Mouse (Mus musculus): ENCODE data around the gene Dtx2. TPM values are rescaled to one million over a fixed set of nuclear protein-coding genes. Genes with fewer than 3 reads are reported as not detected.

Dtx2 gene
- 26.7 and 28.3 TPM in 2 replicates for total RNA-seq (2012; rRNA removed)

DNA sequence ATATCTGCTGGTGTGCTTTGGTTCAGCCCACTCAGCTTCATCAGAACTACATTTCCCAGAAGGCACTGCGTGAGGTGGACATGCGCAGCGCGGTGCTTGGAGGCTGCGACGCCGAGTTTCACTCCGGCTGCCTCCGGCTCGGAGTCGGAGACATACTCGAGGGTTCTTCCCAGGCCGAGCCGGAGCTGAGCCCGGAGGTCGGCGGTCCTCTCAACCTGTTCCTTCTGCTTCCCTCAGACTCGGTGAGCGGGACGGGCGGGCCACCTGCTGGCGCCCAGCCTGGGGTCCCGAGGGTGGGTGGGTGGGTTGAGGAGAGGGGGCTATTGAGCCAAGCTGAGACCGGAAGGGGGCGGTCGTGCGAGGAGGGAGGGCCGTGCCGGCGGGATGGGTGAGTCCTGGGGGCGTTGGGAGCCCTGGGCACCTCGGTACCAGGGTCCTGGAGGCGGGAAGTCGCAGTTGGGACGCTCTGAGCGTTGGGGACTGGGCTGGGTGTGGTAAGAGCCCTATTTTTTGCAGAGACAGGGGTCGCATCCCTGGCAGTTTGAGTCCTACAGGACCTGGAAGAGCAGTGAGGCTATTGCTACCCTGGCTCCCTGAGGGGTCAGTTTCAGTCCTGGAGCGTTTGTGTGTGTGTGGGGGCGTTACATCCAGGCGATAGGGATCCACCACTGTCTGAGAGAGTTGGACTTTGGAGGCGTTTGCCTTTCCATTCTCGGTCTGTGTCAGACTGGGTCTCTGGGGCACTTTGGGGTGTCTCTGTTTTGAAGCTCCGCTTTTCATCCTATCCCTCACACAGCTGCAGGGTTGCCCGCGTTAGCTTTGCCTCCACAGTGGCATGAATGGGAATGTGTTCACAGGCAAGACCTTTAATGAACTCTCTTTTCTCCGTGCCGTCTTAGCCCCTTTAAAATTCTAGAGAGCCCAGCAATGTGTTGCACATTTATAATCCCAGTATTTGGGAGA lies at the start of gene Dtx2:
TSS of gene Dtx2 (plus strand) at position 76 of the 963 bp plus-strand sequence.
- Histone ChIP-seq H3K27ac (ENCODE audit: insufficient read depth, low read depth, low read length, poor library complexity, severe bottlenecking) (peak within 1 kb of the TSS; percentile 60; the same call in 1 of the 2 replicates), H3K9me3 (ENCODE audit: control insufficient read depth, insufficient read depth, low read depth, low read length) (no peaks in the 10 kb centered on the region), H3K4me1 (ENCODE audit: control insufficient read depth in 2 of 2, insufficient read depth in 2 of 2, low read length in 2 of 2, poor library complexity in 1 of 2) (peaks cover 0 to 6% of the 10 kb centered on the region in 2 experiments; a peak in 1 of 4 replicates), H3K9ac (ENCODE audit: insufficient read depth, low read depth, low read length, poor library complexity, severe bottlenecking) (peak within 1 kb of the TSS; percentile 84), H3K4me3 (ENCODE audit: insufficient read depth in 1 of 2, low read depth in 1 of 2, low read length in 2 of 2, poor library complexity in 1 of 2, severe bottlenecking in 1 of 2) (peak within 1 kb of the TSS; percentile 74 to 79), H3K36me3 (ENCODE audit: control insufficient read depth, insufficient read depth, low read length, poor library complexity, severe bottlenecking) (peaks cover 10% of the 10 kb centered on the region; the same call in 1 of the 2 replicates)
- DNase-seq (ENCODE audit: low read depth, low spot score): peak; percentile 75
- in situ Hi-C loops (cut with MboI; ENCODE audit: low sequenced_read_pairs in 2 of 2, unreplicated experiment in 2 of 2): no loop called here
- TF ChIP-seq HCFC1 (IDR thresholded peaks at IDR 0.05; ENCODE audit: borderline replicate concordance, insufficient read depth, low read length) (peak; percentile 98), CHD2 (IDR thresholded peaks at IDR 0.05; ENCODE audit: low read depth, low read length) (no peak)

DNA sequence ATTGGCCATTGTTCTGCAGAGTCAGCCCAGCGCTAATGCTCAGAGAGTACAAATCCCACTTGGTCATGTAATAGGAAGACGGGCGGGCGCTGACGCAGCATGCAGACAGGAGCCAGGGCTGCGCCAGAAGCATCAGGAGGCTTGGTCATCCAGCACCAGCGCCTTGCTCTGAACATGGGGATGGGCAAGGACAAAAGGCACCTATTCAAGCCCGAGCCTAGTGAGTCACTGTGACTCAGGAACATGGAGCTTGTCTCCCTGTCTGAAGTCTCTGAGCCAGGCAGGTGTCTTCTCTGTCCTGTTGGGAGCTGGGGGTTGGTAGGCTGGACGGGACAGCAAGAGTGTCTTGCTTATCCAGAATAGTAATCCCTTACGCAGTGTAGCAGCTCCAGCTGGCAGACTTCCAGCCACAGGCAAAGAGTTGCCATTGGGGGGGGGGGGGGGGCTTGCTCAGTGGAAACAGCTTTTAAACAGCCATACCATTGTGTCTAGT lies 48.6 kb upstream of the Dtx2 start:
- Histone ChIP-seq H3K27ac (ENCODE audit: insufficient read depth, low read depth, low read length, poor library complexity, severe bottlenecking) (peak overlapping the region; percentile 48; the same call in 1 of the 2 replicates), H3K4me3 (ENCODE audit: insufficient read depth in 1 of 2, low read depth in 1 of 2, low read length in 2 of 2, poor library complexity in 1 of 2, severe bottlenecking in 1 of 2) (no peak overlapping the region)
- TF ChIP-seq MAFK (IDR thresholded peaks at IDR 0.05; ENCODE audit: insufficient read depth, low read depth, low read length): peak; percentile 52; the same call in 1 of the 2 replicates
- TF ChIP-seq ZNF384 (IDR thresholded peaks at IDR 0.05; ENCODE audit: low read depth, low read length): no peak

DNA sequence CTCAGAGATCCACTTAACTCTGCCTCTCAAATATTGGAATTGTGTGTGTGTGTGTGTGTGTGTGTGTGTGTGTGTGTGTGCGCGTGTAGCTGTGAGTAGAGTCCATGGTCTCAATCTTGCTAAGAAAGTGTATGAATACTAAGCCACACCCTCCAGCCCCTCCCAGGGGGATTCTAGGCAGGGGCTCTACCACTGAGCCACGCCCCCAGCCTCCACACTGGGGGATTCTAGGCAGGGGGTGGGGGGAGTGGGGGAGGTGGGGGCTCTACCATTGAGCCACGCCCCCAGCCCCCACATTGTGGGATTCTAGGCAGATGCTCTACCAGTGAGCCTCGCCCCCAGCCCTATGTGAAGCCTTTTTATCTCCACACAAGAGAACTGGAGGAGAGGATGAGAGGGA lies 48.0 kb upstream of the Dtx2 start:
- in situ Hi-C loops (cut with MboI; ENCODE audit: low sequenced_read_pairs in 2 of 2, unreplicated experiment in 2 of 2): no loop called here
- TF ChIP-seq ZC3H11A (IDR thresholded peaks at IDR 0.05; ENCODE audit: borderline replicate concordance, low read depth, low read length): no peak
- no peak for TF ChIP-seq CHD2 (IDR thresholded peaks at IDR 0.05; ENCODE audit: low read depth, low read length)
- no peak for TF ChIP-seq HCFC1 (IDR thresholded peaks at IDR 0.05; ENCODE audit: borderline replicate concordance, insufficient read depth, low read length)
- Histone ChIP-seq H3K9ac (ENCODE audit: insufficient read depth, low read depth, low read length, poor library complexity, severe bottlenecking) (0 out of 2 replicates have a peak overlapping the region, but pooled peaks have one; percentile 2), H3K4me3 (ENCODE audit: insufficient read depth in 1 of 2, low read depth in 1 of 2, low read length in 2 of 2, poor library complexity in 1 of 2, severe bottlenecking in 1 of 2) (0 out of 4 replicates have a peak overlapping the region, but pooled peaks of 1 of the 2 experiments have one; percentile 9), H3K4me1 (ENCODE audit: control insufficient read depth in 2 of 2, insufficient read depth in 2 of 2, low read length in 2 of 2, poor library complexity in 1 of 2) (peaks cover 0 to 18% of the 10 kb centered on the region in 2 experiments; a peak in 2 of 4 replicates), H3K36me3 (ENCODE audit: control insufficient read depth, insufficient read depth, low read length, poor library complexity, severe bottlenecking) (no peaks in the 10 kb centered on the region), H3K27ac (ENCODE audit: insufficient read depth, low read depth, low read length, poor library complexity, severe bottlenecking) (peak overlapping the region; percentile 48; the same call in 1 of the 2 replicates), H3K9me3 (ENCODE audit: control insufficient read depth, insufficient read depth, low read depth, low read length) (no peaks in the 10 kb centered on the region)
- DNase-seq (ENCODE audit: low read depth, low spot score): no peak

More for the DNA sequence above, 48.6 kb upstream of the Dtx2 start:
- H3K9me3 ChIP-seq (ENCODE audit: control insufficient read depth, insufficient read depth, low read depth, low read length): no peaks in the 10 kb centered on the region
- H3K36me3 ChIP-seq (ENCODE audit: control insufficient read depth, insufficient read depth, low read length, poor library complexity, severe bottlenecking): no peaks in the 10 kb centered on the region
- H3K9ac ChIP-seq (ENCODE audit: insufficient read depth, low read depth, low read length, poor library complexity, severe bottlenecking): no peak overlapping the region; the same call in 1 of the 2 replicates
- in situ Hi-C loops (cut with MboI; ENCODE audit: low sequenced_read_pairs in 2 of 2, unreplicated experiment in 2 of 2): no loop called here
- peaks cover 0 to 18% of the 10 kb centered on the region in 2 experiments; a peak in 2 of 4 replicates for H3K4me1 ChIP-seq (ENCODE audit: control insufficient read depth in 2 of 2, insufficient read depth in 2 of 2, low read length in 2 of 2, poor library complexity in 1 of 2)
- DNase-seq (ENCODE audit: low read depth, low spot score): no peak

DNA sequence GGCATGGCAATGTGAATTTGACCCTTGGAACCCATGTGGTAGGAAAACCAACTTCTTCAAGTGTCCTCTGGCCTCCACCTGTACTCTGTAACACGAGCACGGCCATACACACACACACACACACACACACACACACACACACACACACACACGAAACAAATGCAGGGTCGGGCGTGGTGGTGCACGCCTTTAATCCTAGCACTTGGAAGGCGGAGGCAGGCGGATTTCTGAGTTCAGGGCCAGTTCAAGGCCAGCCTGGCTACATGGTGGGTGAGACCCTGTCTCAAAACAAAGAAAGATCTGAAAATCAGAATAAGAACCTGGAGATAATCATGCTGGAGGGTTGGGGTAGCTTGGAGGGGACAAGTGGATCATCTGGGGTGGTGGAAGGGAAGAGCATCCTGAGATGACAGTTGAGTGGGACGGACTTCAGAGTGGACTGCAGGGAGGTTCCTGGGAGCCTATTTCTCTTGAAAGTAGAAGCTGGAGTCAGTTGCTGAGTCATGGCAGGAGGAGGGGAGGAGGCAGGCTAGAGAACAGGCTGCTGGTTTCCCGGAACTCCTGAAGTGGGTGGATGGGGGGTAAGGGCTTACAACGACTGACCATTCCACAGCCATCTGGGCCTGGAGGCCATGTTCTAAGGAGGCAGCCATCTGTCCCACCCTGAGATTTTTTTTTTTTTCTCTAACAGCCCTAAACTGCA lies 43.7 kb upstream of the Dtx2 start:
- H3K4me1 ChIP-seq (ENCODE audit: control insufficient read depth in 2 of 2, insufficient read depth in 2 of 2, low read length in 2 of 2, poor library complexity in 1 of 2): peaks cover 0 to 17% of the 10 kb centered on the region in 2 experiments; a peak in 2 of 4 replicates
- H3K27ac ChIP-seq (ENCODE audit: insufficient read depth, low read depth, low read length, poor library complexity, severe bottlenecking): 0 out of 2 replicates have a peak overlapping the region, but pooled peaks have one; percentile 26
- peak; percentile 70 for TF ChIP-seq MAFK (IDR thresholded peaks at IDR 0.05; ENCODE audit: insufficient read depth, low read depth, low read length)
- TF ChIP-seq CHD2 (IDR thresholded peaks at IDR 0.05; ENCODE audit: low read depth, low read length): no peak
- no peak for TF ChIP-seq ZC3H11A (IDR thresholded peaks at IDR 0.05; ENCODE audit: borderline replicate concordance, low read depth, low read length)
- peak; percentile 57; the same call in 1 of the 2 replicates for TF ChIP-seq ZNF384 (IDR thresholded peaks at IDR 0.05; ENCODE audit: low read depth, low read length)
- no peaks in the 10 kb centered on the region for H3K9me3 ChIP-seq (ENCODE audit: control insufficient read depth, insufficient read depth, low read depth, low read length)
- H3K9ac ChIP-seq (ENCODE audit: insufficient read depth, low read depth, low read length, poor library complexity, severe bottlenecking): no peak overlapping the region
- DNase-seq (ENCODE audit: low read depth, low spot score): no peak
- in situ Hi-C loops (cut with MboI; ENCODE audit: low sequenced_read_pairs in 2 of 2, unreplicated experiment in 2 of 2): no loop called here
- no peak overlapping the region for H3K4me3 ChIP-seq (ENCODE audit: insufficient read depth in 1 of 2, low read depth in 1 of 2, low read length in 2 of 2, poor library complexity in 1 of 2, severe bottlenecking in 1 of 2)
- H3K36me3 ChIP-seq (ENCODE audit: control insufficient read depth, insufficient read depth, low read length, poor library complexity, severe bottlenecking): no peaks in the 10 kb centered on the region
